Mouse (Mus musculus) cortical plate, adult 2 months (tissue): Measurements from ENCODE around the gene Aig1.

ENCODE experiments used
- CTCF ChIP-seq: fragments of 200-500 bp; IDR thresholded peaks from 2 replicates; pipeline ENCODE4 v1.5.1; 2011; ENCODE audit warnings: mild to moderate bottlenecking, control low read depth, low read length; ENCODE audit not compliant: insufficient read depth; ENCODE audit errors: extremely low read depth
- POLR2A ChIP-seq: fragments of 200-500 bp; IDR thresholded peaks from 2 replicates; pipeline ENCODE4 v1.6.1; 2011; ENCODE audit warnings: mild to moderate bottlenecking, low read length, control low read depth; ENCODE audit not compliant: insufficient read depth; ENCODE audit errors: extremely low read depth

- TF ChIP-seq CTCF = no peak
- no peak for TF ChIP-seq POLR2A
Observed at GRCm38 (mm10) chr10:13688386-13689120, 180.2 kb downstream of the Aig1 start.
